Mouse (Mus musculus) megakaryocyte-erythroid progenitor cell, adult 5 weeks (primary cell): ENCODE measurements around the gene Smarca4. TPM values are rescaled to one million over a fixed set of nuclear protein-coding genes. Genes with fewer than 3 reads are reported as not detected.

Experiments used
- polyA plus RNA-seq: library from polyadenylated mRNA; stranded (reverse); fragments of >175 nt; gene quantifications from 2 replicates; pipeline ENCODE4 v1.2.3, GENCODE M21; 2012

Gene Smarca4
- polyA plus RNA-seq: 227 and 251 TPM in 2 replicates

GRCm38 (mm10) chr9:21615617-21616231 is at the start of gene Smarca4:
Gene Smarca4, plus strand, starts transcription at chr9:21616169.

DNA sequence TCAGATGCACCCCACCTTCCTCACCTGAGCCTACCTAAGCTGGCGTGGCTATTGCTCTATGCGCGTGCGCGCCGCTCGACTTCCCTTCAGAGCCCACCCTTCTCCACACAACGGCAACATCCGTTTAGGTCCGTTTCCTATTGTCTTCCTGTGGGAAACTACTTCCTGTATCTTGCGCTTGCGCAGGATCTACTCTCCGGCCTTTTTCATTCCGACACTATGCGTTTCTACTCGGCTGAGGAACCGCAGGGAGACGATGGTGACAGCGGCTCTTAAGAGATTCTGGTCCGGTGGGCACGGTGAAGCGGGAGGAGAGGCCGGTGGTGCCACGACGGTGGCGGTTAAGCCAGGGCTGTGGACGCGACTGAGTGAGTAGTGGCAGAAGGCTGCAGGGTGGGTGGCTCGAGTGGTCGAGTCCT is 23.3 kb upstream of the Smarca4 start, which contains the start of the genes Timm29 and Yipf2:
TSS of gene Timm29 (plus strand) at position 20 of the 419 bp plus-strand sequence.
TSS of gene Yipf2 (minus strand) at position 126 of the 419 bp plus-strand sequence.

GRCm38 (mm10) chr9:21723377-21724146 is 107.6 kb downstream of the Smarca4 start, which contains the start of gene Ldlr:
Gene Ldlr, plus strand, starts transcription at chr9:21723483.

Other genes with a start within 250 kb of the Smarca4 start
- gene Ilf3, start 248.3 kb upstream of the Smarca4 start, polyA plus RNA-seq: 145 and 195 TPM in 2 replicates
- 51.4 and 64.1 TPM in 2 replicates for gene Qtrt1, start 204.3 kb upstream of the Smarca4 start, polyA plus RNA-seq
- gene Dnm2, start 191.3 kb upstream of the Smarca4 start, polyA plus RNA-seq: 450 and 507 TPM in 2 replicates
- gene Tmed1, start 105.9 kb upstream of the Smarca4 start, polyA plus RNA-seq: 10.9 and 14.0 TPM in 2 replicates
- 15.6 and 49.8 TPM in 2 replicates for gene AB124611, start 90.0 kb upstream of the Smarca4 start, polyA plus RNA-seq
- 143 TPM in 2 replicates for gene Carm1, start 69.3 kb upstream of the Smarca4 start, polyA plus RNA-seq
- 23.6 and 24.1 TPM in 2 replicates for gene Timm29, start 23.4 kb upstream of the Smarca4 start, polyA plus RNA-seq
- 6.4 and 8.6 TPM in 2 replicates for gene Yipf2, start 23.3 kb upstream of the Smarca4 start, polyA plus RNA-seq
- gene Ldlr, start 107.3 kb downstream of the Smarca4 start, polyA plus RNA-seq: 26.7 and 29.8 TPM in 2 replicates
- 101 and 106 TPM in 2 replicates for gene Spc24, start 144.1 kb downstream of the Smarca4 start, polyA plus RNA-seq
- 1.9 and 2.9 TPM in 2 replicates for gene Kank2, start 182.6 kb downstream of the Smarca4 start, polyA plus RNA-seq
- gene Angptl8, start 219.3 kb downstream of the Smarca4 start, polyA plus RNA-seq: 1.7 and 3.7 TPM in 2 replicates
- 3.1 and 4.8 TPM in 2 replicates for gene Dock6, start 236.5 kb downstream of the Smarca4 start, polyA plus RNA-seq